Mouse (Mus musculus) midbrain, embryonic 16.5 days (tissue): ENCODE measurements around the gene Zfp385b. TPM values are rescaled to one million over a fixed set of nuclear protein-coding genes. Genes with fewer than 3 reads are reported as not detected.

Experiments
- ATAC-seq: fragments of 200-750 bp; cut with Nextera tagmentation; 2 replicates; pipeline ENCODE4 v1.8.0; 2017; ENCODE audit warnings: moderate TSS enrichment
- H3K27ac ChIP-seq: fragments of 300-500 bp; sonication (generic); 2 replicates; pipeline ENCODE4 v1.5.1; 2014; ENCODE audit warnings: mild to moderate bottlenecking, low read length, mixed read lengths
- H3K27me3 ChIP-seq: fragments of 300-500 bp; sonication (generic); 2 replicates; pipeline ENCODE4 v1.6.1; 2014; ENCODE audit warnings: low read depth, low read length, mixed read lengths; ENCODE audit not compliant: control insufficient read depth, insufficient read depth
- H3K36me3 ChIP-seq: fragments of 300-500 bp; sonication (generic); 2 replicates; pipeline ENCODE4 v1.6.1; 2014; ENCODE audit warnings: mild to moderate bottlenecking, low read length, moderate library complexity, mixed read lengths; ENCODE audit not compliant: control insufficient read depth, insufficient read depth
- H3K4me1 ChIP-seq: fragments of 300-500 bp; sonication (generic); 2 replicates; pipeline ENCODE4 v1.6.1; 2014; ENCODE audit warnings: mild to moderate bottlenecking, low read length, mixed read lengths; ENCODE audit not compliant: control insufficient read depth, insufficient read depth
- H3K4me2 ChIP-seq: fragments of 300-500 bp; sonication (generic); 2 replicates; pipeline ENCODE4 v1.6.1; 2014; ENCODE audit warnings: mild to moderate bottlenecking, low read length, mixed read lengths
- H3K4me3 ChIP-seq: fragments of 300-500 bp; sonication (generic); 2 replicates; pipeline ENCODE4 v1.5.1; 2014; ENCODE audit warnings: low read depth, mild to moderate bottlenecking, low read length, moderate library complexity, mixed read lengths
- H3K9ac ChIP-seq: fragments of 300-500 bp; sonication (generic); 2 replicates; pipeline ENCODE4 v1.6.1; 2014; ENCODE audit warnings: low read depth, low read length, mixed read lengths
- H3K9me3 ChIP-seq: fragments of 300-500 bp; sonication (generic); replicated peaks from 2 replicates; pipeline ENCODE4 v1.6.1; 2014; ENCODE audit warnings: mild to moderate bottlenecking, low read length, mixed read lengths; ENCODE audit not compliant: control insufficient read depth, poor library complexity, severe bottlenecking
- WGBS: fragments of 180-500 bp; shearing (Covaris S2); extraction: QIAGEN DNeasy Blood & Tissue Kit; methylation state at CpG from one replicate; pipeline ENCODE4 v1.1.7; 2014; 5-methylcytosine and 5-hydroxymethylcytosine counted together
- polyA plus RNA-seq: library from polyadenylated mRNA; unstranded; fragments of >200 nt; fragmentation: Nextera tagmentation; extraction: Ambion mirVana; gene quantifications from 2 replicates; pipeline ENCODE4 v1.2.1, GENCODE M21; 2015

The Zfp385b gene
- polyA plus RNA-seq, 1 experiment from 2014 or later = 15.3 TPM

DNA sequence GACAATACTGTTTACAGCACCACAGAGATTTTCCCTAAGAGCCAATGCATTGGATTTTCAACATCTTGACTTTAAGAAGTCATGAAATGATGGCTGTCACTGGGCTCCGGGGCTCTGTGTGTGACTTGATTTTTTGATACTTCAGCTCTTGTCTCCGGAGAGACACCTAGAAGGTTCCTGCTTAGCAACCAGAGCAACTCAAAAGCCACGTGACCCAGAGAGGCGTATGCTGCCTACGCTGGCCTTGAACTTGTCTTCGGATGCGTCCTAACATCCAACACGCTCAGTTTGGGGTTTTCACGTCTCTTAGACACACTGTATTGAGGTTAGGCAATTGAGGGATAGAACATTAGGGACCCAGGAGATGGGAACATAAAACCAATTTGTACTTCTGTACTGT is 407.3 kb downstream of the Zfp385b start:
- Histone ChIP-seq H3K27ac (no peak overlapping the region), H3K4me3 (no peak overlapping the region), H3K27me3 (no peaks in the 10 kb centered on the region), H3K9me3 (no peaks in the 10 kb centered on the region), H3K4me1 (no peaks in the 10 kb centered on the region), H3K4me2 (no peak overlapping the region), H3K9ac (no peak overlapping the region), H3K36me3 (peaks cover 2% of the 10 kb centered on the region; the same call in 1 of the 2 replicates)
- 94% methylated on average over 9 of the region's 9 CpGs for WGBS
- ATAC-seq = no peak

DNA sequence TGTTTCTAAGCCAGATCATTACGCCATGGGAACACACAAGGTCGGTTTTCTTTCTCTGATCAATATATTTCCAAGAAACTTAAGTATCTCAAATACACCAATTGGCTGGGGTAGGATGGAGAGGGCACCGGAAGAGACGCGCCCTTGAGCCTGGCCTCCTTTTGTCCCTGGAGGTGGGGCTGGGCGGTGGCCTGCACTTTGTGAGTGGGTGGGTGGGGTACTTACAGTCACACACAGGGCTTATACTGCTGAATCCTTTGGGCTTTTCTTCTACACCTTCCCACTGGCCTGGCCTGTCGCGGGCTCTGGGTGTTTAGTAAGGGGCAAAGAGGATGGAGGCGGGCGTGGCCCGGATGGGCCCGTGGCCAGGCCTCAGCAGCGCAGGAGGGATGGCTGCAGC is 407.8 kb downstream of the Zfp385b start:
- no peaks in the 10 kb centered on the region for H3K27me3 ChIP-seq
- no peak overlapping the region for H3K4me3 ChIP-seq
- no peak overlapping the region for H3K27ac ChIP-seq
- ATAC-seq = no peak
- H3K4me2 ChIP-seq = no peak overlapping the region
- no peaks in the 10 kb centered on the region for H3K4me1 ChIP-seq
- 92% methylated on average over 13 of the region's 13 CpGs for WGBS
- H3K9ac ChIP-seq = no peak overlapping the region
- peaks cover 2% of the 10 kb centered on the region; the same call in 1 of the 2 replicates for H3K36me3 ChIP-seq
- H3K9me3 ChIP-seq = no peaks in the 10 kb centered on the region

DNA sequence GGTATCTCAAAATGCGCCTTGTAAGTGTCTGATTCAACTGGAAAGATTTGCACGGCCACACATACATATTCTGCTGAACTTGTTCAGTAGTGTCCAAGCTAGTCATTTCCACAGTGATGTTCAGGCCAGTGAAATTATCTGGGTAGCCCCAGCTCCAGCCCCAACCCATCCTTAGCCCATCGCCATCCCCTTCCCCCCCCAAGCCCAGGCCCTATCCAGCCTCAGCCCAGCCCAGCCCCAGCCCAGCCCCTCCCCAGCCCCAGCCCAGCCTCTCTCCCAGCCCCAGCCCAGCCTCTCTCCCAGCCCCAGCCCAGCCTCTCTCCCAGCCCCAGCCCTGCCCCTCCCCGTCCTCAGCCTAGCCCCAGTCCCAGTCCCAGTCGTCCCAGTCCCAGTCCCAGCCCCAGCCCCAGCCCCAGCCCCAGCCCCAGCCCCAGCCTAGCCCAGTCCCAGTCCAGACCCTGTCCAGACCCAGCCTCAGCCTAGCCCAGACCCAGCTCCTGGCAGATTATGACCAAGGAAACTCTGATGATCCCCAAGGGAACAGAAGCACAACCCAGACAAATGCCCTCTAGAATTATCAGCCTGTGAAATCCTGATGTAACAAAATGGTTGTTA is 409.8 kb downstream of the Zfp385b start:
- no peaks in the 10 kb centered on the region for H3K9me3 ChIP-seq
- no peak overlapping the region for H3K9ac ChIP-seq
- H3K4me3 ChIP-seq = no peak overlapping the region
- no peaks in the 10 kb centered on the region for H3K4me1 ChIP-seq
- peak; percentile 67; the same call in 1 of the 2 replicates for ATAC-seq
- peaks cover 2% of the 10 kb centered on the region; the same call in 1 of the 2 replicates for H3K36me3 ChIP-seq
- 78% methylated on average over 3 of the region's 5 CpGs for WGBS
- no peak overlapping the region for H3K4me2 ChIP-seq
- no peaks in the 10 kb centered on the region for H3K27me3 ChIP-seq
- H3K27ac ChIP-seq = no peak overlapping the region

DNA sequence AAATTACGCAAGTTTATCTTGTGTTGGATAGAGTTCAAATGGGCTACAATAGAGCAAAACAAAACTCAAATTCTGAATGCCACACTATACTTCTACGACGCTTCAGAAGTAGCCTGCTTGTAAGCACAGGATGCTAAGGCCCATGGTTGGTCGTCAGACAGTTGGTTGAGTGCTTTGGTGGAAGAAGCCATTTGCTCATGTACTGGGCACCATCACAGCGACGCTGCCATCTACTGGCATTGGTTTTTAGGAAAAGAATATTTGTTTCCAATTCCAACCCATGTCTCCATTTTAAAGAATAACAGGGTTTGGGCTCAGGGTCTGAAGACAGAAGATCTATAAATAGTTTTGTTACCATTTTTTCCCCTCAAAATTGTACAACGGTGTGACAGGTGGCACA is 410.5 kb downstream of the Zfp385b start:
- no peaks in the 10 kb centered on the region for H3K27me3 ChIP-seq
- no peak overlapping the region for H3K27ac ChIP-seq
- no peaks in the 10 kb centered on the region for H3K9me3 ChIP-seq
- H3K36me3 ChIP-seq = peaks cover 2% of the 10 kb centered on the region; the same call in 1 of the 2 replicates
- WGBS = 74% methylated on average over 7 of the region's 7 CpGs
- no peak overlapping the region for H3K4me2 ChIP-seq
- ATAC-seq = no peak
- no peak overlapping the region for H3K4me3 ChIP-seq
- no peaks in the 10 kb centered on the region for H3K4me1 ChIP-seq
- H3K9ac ChIP-seq = no peak overlapping the region

DNA sequence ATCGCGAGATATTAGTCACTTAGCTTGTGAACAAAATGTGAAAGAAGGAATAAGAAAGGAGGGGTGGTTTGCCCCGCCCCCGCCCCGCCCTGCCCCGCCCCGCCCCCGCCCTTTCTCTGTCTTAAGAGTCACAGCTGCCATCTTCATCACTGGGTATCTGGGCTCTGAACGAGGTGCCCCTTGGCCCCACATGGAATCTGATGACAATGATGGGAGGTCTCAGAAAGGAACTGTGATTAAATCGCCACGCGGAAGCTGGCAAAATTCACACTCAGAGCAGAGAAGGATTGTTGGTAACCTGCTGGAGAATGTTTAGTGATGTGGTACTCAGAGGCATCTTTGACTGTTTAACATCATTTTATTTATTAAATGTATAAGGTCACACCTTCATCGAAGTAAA is 417.1 kb downstream of the Zfp385b start:
- no peak for ATAC-seq
- no peak overlapping the region for H3K9ac ChIP-seq
- H3K4me2 ChIP-seq = peak overlapping the region; percentile 2; the same call in 1 of the 2 replicates
- H3K9me3 ChIP-seq = no peaks in the 10 kb centered on the region
- H3K4me1 ChIP-seq = peaks cover 4% of the 10 kb centered on the region; the same call in 1 of the 2 replicates
- WGBS = 35% methylated on average over 13 of the region's 13 CpGs
- H3K4me3 ChIP-seq = no peak overlapping the region
- H3K27me3 ChIP-seq = no peaks in the 10 kb centered on the region
- no peak overlapping the region for H3K27ac ChIP-seq
- no peaks in the 10 kb centered on the region for H3K36me3 ChIP-seq

DNA sequence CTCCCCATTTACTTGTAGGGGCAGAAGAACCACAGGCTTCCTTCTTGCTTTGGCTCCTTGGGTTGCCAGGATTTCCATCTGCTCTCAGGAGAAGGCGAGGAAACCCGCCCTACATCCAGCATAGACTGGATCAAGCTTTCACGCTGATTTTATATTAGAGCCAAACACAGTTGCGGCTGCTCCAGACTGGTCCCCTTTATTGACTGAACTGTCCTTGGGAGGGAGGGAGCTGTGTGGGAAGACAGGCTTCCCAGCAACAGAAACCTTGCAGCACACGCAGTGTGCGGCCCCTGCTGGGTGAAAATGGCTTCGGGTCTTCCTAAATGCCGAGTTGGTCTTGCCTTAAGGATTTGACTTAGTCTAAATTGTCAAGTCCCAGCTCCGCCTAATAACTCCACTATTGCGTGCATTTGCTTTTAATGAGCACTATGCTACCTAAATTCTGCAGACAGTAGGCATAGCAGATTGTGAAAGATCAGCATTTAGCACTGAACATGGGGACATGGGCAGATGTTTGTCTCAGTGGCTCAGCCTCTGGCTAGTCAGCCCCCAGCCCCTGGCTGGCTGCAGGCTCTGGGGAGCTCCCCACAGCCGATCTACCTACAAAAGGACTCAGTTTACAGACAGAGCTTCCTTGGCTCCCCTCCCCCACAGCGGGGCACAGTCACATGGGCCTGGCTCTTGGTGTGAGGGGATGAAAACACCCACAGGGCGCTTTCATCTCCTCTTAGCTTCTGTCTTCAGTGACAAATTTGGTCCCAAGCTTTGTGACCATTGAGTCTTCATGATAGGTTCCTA is 417.8 kb downstream of the Zfp385b start:
- no peaks in the 10 kb centered on the region for H3K9me3 ChIP-seq
- 7% methylated on average over 13 of the region's 13 CpGs for WGBS
- H3K4me3 ChIP-seq = no peak overlapping the region
- no peaks in the 10 kb centered on the region for H3K36me3 ChIP-seq
- H3K9ac ChIP-seq = no peak overlapping the region
- peaks cover 4% of the 10 kb centered on the region; the same call in 1 of the 2 replicates for H3K4me1 ChIP-seq
- H3K4me2 ChIP-seq = peak overlapping the region; percentile 2
- H3K27ac ChIP-seq = no peak overlapping the region
- peak; percentile 78 for ATAC-seq
- H3K27me3 ChIP-seq = no peaks in the 10 kb centered on the region

DNA sequence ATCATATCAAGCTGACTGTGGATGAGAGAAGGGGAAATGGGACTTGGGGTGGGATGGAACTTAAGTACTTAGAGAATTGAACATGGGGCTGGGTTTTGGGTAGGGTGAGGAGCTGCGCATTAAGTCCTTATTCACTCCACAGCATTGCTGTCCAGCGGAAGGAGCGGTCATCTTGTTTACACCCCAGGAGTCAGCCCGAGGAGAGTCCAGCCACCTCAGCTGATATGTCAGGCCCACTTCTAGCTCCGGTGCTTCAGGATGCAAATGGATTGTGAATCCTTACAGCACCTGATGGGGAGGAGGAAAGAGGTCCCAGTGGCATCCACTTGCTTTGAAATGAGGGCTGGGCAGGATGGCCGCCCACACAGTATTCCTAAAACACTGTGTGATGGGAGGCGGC is 425.6 kb downstream of the Zfp385b start:
- Histone ChIP-seq H3K4me2 (no peak overlapping the region), H3K4me1 (no peaks in the 10 kb centered on the region), H3K9me3 (no peaks in the 10 kb centered on the region), H3K27me3 (no peaks in the 10 kb centered on the region), H3K27ac (no peak overlapping the region), H3K9ac (no peak overlapping the region), H3K4me3 (no peak overlapping the region), H3K36me3 (no peaks in the 10 kb centered on the region)
- ATAC-seq = no peak
- 95% methylated on average over 7 of the region's 7 CpGs for WGBS

DNA sequence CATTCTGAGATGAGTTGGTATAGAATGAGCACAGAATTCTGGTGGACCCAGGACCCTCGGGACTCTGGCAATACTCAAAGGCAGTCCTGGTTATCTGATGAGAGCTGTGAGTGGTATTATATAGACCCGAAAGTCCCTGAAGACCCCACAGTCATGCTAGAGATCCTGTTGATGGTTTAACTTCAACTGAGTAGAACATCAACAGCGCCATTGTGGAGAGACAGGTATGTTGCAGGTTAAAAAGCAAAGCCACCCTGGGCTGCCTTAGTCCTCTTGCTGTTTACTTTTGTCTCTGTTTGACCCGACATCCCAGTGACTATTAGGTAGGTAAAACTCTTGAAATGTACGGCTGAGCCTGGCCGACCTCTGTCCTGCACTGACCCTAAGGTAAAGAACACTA is 431.3 kb downstream of the Zfp385b start:
- Histone ChIP-seq H3K36me3 (no peaks in the 10 kb centered on the region), H3K4me3 (no peak overlapping the region), H3K27me3 (no peaks in the 10 kb centered on the region), H3K27ac (no peak overlapping the region), H3K9ac (no peak overlapping the region), H3K4me1 (no peaks in the 10 kb centered on the region), H3K9me3 (no peaks in the 10 kb centered on the region), H3K4me2 (no peak overlapping the region)
- no peak for ATAC-seq
- 83% methylated on average over 6 of the region's 6 CpGs for WGBS

DNA sequence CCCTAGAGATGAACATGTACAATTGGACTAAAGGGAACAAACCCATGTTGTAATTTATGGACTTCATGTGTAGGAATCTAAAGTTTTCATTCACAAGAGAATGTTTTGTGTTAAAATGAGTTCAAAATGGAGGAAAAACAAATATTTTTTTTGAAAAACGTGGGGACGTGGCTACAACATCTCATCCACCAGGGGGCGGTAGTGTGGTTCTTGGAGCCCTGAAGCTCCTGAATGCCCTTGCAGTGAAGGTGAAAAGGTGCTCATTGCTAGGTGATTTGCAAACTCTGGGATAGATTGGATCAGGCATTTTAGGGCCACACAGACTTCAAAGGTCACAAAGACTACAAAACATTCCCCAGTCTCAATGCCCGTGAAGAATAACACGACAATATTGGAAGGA is 432.9 kb downstream of the Zfp385b start:
- no peak overlapping the region for H3K4me2 ChIP-seq
- H3K27ac ChIP-seq = no peak overlapping the region
- WGBS = 24% methylated on average over 5 of the region's 5 CpGs
- H3K4me1 ChIP-seq = no peaks in the 10 kb centered on the region
- no peaks in the 10 kb centered on the region for H3K27me3 ChIP-seq
- H3K4me3 ChIP-seq = no peak overlapping the region
- H3K9me3 ChIP-seq = no peaks in the 10 kb centered on the region
- H3K36me3 ChIP-seq = no peaks in the 10 kb centered on the region
- no peak for ATAC-seq
- no peak overlapping the region for H3K9ac ChIP-seq
